Mouse (Mus musculus) lung, embryonic 14.5 days (tissue): ENCODE measurements around the gene Papss2. TPM values are rescaled to one million over a fixed set of nuclear protein-coding genes. Genes with fewer than 3 reads are reported as not detected.

ENCODE experiments used
- ATAC-seq: fragments of 200-750 bp; cut with Nextera tagmentation; 2 replicates; pipeline ENCODE4 v1.8.0; 2017; ENCODE audit warnings: mild to moderate bottlenecking, moderate TSS enrichment, moderate library complexity; ENCODE audit not compliant: insufficient read depth
- DNase-seq: peaks from one replicate; pipeline ENCODE4 v3.0.0-alpha.2; 2015
- H3K27ac ChIP-seq: fragments of 300-500 bp; sonication (generic); 2 replicates; pipeline ENCODE4 v1.5.1; 2014; ENCODE audit warnings: low read depth, mild to moderate bottlenecking, moderate library complexity
- H3K27me3 ChIP-seq: fragments of 300-500 bp; sonication (generic); 2 replicates; pipeline ENCODE4 v1.6.1; 2014; ENCODE audit warnings: low read length, control low read depth; ENCODE audit not compliant: insufficient read depth
- H3K36me3 ChIP-seq: fragments of 300-500 bp; sonication (generic); 2 replicates; pipeline ENCODE4 v1.6.1; 2014; ENCODE audit warnings: control low read depth; ENCODE audit not compliant: insufficient read depth
- H3K4me1 ChIP-seq: fragments of 300-500 bp; sonication (generic); 2 replicates; pipeline ENCODE4 v1.6.1; 2014; ENCODE audit warnings: antibody characterized with exemption, control low read depth; ENCODE audit not compliant: insufficient read depth
- H3K4me2 ChIP-seq: fragments of 300-500 bp; sonication (generic); 2 replicates; pipeline ENCODE4 v1.6.1; 2014; ENCODE audit warnings: mild to moderate bottlenecking
- H3K4me3 ChIP-seq: fragments of 300-500 bp; sonication (generic); 2 replicates; pipeline ENCODE4 v1.5.1; 2014; ENCODE audit warnings: low read depth, low read length
- H3K9ac ChIP-seq: fragments of 300-500 bp; sonication (generic); 2 replicates; pipeline ENCODE4 v1.6.1; 2014
- H3K9me3 ChIP-seq: fragments of 300-500 bp; sonication (generic); 2 replicates; pipeline ENCODE4 v1.6.1; 2016; ENCODE audit warnings: low read depth, low read length, control low read depth
- CTCF ChIP-seq: IDR thresholded peaks from 2 replicates; pipeline ENCODE4 v1.5.1; 2016; ENCODE audit warnings: antibody characterized with exemption, low read depth
- WGBS: fragments of 180-500 bp; shearing (Covaris S2); extraction: QIAGEN DNeasy Blood & Tissue Kit; methylation state at CpG from one replicate; pipeline ENCODE4 v1.1.7; 2014; 5-methylcytosine and 5-hydroxymethylcytosine counted together
- polyA plus RNA-seq: library from polyadenylated mRNA; unstranded; fragments of >200 nt; fragmentation: Nextera tagmentation; extraction: Ambion mirVana; gene quantifications from 2 replicates; pipeline ENCODE4 v1.2.1, GENCODE M21; 2014

Gene Papss2
- polyA plus RNA-seq, 1 experiment from 2014 or later: 3.4 TPM

DNA sequence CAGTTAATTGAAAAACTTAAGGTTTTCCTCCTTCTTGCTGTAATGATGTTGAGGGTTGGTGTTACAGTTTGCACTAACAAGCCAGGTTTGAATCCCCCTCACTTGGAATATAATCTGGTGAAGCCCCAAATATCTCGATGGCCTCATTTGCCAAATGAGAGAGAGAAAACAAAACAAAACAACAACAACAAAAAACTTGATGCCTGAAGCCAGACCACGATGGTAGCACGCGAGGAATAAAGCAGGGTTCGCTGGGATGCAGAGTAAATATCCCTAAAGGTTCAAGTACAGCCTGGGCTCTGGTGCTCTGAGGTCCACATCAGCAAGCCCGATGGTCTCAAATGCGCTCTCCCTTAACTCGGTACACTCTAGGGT, 472 bp upstream of the Papss2 start:
- TF ChIP-seq CTCF: no peak
- Histone ChIP-seq H3K9me3 (no peaks in the 10 kb centered on the region), H3K4me2 (peak overlapping the region; percentile 86), H3K36me3 (no peaks in the 10 kb centered on the region), H3K27me3 (peaks cover 13% of the 10 kb centered on the region; the same call in 1 of the 2 replicates), H3K4me3 (peak overlapping the region; percentile 55), H3K4me1 (no peaks in the 10 kb centered on the region), H3K27ac (no peak overlapping the region), H3K9ac (peak overlapping the region; percentile 56)
- DNase-seq (no peak), ATAC-seq (no peak)
- WGBS: 16% methylated on average over 8 of the region's 8 CpGs

DNA sequence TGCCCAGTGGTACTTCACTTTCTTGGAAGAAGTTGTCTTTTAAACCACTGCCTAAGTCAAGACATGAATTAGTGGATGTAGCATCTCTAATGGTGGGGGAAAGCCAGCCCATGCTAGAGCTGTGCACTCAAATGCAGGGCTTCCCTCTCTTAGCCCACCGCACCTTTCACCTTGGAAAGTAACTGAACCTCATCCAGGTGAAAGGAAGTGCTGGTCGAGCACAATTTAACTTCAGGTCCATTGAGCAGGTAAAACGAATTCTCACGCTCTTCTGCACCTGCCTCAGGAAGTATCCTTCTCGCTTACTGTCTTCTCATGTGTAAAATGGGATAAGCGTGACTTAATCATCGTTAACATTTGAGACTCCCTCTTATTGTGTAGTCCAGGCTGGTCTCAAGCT, 3.4 kb downstream of the Papss2 start:
- WGBS: 78% methylated on average over 7 of the region's 7 CpGs
- Histone ChIP-seq H3K9ac (no peak overlapping the region), H3K27ac (no peak overlapping the region), H3K4me2 (no peak overlapping the region), H3K4me1 (no peaks in the 10 kb centered on the region), H3K36me3 (no peaks in the 10 kb centered on the region), H3K4me3 (no peak overlapping the region), H3K9me3 (no peaks in the 10 kb centered on the region), H3K27me3 (peaks cover 13% of the 10 kb centered on the region; the same call in 1 of the 2 replicates)
- DNase-seq: no peak
- no peak for TF ChIP-seq CTCF
- ATAC-seq: no peak

DNA sequence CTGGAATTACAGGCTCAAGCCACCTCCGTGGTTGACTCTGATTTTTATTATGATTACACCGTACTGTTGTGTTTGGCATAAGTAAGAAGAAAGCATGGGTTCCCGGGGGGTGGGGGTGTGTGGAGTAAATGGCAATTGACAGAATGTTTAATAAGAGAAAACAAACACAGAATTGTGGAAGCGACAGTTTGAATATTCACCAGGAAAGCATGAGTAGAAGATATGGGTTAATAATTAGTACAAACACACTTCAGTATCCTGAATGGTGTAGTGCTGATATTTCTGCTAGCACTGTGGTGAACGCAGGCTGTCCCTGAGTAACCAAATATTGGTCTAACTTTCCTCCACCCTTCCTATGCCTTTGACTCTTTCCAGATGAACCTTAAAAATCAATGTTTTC, 3.8 kb downstream of the Papss2 start:
- no peak for DNase-seq

DNA sequence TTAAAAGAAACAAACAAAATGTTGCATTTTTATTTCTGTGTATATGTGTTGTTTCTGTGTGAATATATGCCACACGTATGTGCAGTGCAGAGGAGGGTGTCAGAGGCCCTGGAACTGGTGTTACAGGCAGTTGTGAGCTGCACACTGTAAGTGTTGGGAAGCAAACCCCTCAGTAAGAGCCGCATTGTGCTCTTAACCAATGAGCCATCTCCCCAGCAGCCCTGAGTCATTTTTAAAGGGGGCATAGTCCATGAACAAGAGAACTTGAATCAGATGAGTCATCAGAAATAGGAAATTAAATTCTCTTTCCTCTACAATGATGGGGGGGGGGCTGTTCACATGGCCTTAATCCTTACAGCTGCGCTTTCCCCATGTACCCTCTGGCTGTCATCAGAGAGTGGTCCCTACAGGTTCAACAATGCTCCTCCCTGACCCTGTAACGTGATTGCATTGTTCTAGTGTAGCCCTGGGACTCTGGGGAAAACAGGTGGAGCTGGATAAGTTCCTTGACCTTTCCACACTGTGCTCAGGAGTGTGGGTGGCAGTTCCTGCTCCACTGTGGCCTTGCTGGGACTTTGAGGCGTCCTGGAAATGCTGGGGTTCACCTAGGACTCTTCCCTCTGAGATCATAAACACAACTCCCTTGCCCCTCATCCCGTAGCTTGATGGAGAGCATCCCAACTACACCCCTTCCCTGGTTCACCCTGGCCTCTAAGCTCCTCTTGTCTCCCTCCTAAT, 5.6 kb downstream of the Papss2 start:
- Histone ChIP-seq H3K4me3 (no peak overlapping the region), H3K4me1 (no peaks in the 10 kb centered on the region), H3K9ac (no peak overlapping the region), H3K27me3 (peaks cover 8% of the 10 kb centered on the region; the same call in 1 of the 2 replicates), H3K9me3 (no peaks in the 10 kb centered on the region), H3K27ac (no peak overlapping the region), H3K36me3 (no peaks in the 10 kb centered on the region), H3K4me2 (no peak overlapping the region)
- ATAC-seq (no peak), DNase-seq (no peak)
- no peak for TF ChIP-seq CTCF
- 56% methylated on average over 6 of the region's 6 CpGs for WGBS

More for the DNA sequence above, 3.8 kb downstream of the Papss2 start:
- WGBS: 46% methylated on average over 5 of the region's 5 CpGs
- H3K27me3 ChIP-seq: peaks cover 13% of the 10 kb centered on the region; the same call in 1 of the 2 replicates
- H3K36me3 ChIP-seq: no peaks in the 10 kb centered on the region
- no peak overlapping the region for H3K4me2 ChIP-seq
- H3K27ac ChIP-seq: no peak overlapping the region
- ATAC-seq: no peak
- H3K9me3 ChIP-seq: no peaks in the 10 kb centered on the region
- no peak overlapping the region for H3K4me3 ChIP-seq
- no peaks in the 10 kb centered on the region for H3K4me1 ChIP-seq
- no peak overlapping the region for H3K9ac ChIP-seq
- no peak for TF ChIP-seq CTCF

DNA sequence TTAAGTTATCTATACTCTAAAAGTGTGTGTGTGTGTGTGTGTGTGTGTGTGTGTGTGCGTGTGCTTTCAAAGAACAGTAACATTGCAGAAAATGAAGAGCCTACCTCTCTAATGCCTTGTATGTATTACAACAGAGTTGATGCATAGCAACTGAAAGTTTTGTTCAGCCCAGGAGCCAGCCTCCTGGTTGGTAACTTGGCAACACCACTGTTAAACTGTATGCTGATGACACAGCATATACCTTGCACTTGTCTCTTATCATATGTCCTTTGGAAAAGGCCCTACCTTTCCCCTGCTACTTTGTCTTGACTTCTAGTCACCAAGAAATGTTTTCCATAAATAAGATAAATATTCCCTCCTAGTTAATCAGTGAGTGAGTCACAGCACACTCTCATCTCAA, 7.9 kb downstream of the Papss2 start:
- WGBS: 88% methylated on average over 1 of the region's 1 CpGs
- H3K4me1 ChIP-seq: no peaks in the 10 kb centered on the region
- H3K27ac ChIP-seq: no peak overlapping the region
- no peaks in the 10 kb centered on the region for H3K36me3 ChIP-seq
- no peaks in the 10 kb centered on the region for H3K9me3 ChIP-seq
- DNase-seq: no peak
- no peak overlapping the region for H3K9ac ChIP-seq
- ATAC-seq: no peak
- H3K4me2 ChIP-seq: no peak overlapping the region
- no peaks in the 10 kb centered on the region for H3K27me3 ChIP-seq
- TF ChIP-seq CTCF: no peak
- no peak overlapping the region for H3K4me3 ChIP-seq

DNA sequence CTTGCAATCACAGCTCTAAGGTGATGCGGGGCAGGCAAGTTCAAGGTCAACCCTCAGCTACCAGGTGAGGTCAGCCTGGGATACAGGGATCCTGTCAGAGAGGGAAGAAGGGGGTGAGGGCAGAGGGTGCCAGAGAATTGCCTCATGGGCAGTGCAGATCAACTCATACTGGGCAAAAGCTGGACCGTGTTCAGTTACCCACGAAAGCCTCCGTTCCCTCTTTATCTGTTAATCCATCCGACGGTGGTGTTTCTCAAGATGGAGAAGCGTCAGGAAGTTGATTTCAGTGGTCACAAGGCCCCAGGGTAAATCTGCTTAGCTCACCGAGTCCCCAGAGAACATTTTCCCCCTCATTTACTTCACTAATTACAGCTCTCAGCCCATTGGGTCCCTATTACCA, 8.5 kb downstream of the Papss2 start:
- DNase-seq: no peak
- Histone ChIP-seq H3K4me3 (no peak overlapping the region), H3K27ac (no peak overlapping the region), H3K36me3 (no peaks in the 10 kb centered on the region), H3K4me2 (no peak overlapping the region), H3K9ac (no peak overlapping the region), H3K9me3 (no peaks in the 10 kb centered on the region), H3K27me3 (no peaks in the 10 kb centered on the region), H3K4me1 (no peaks in the 10 kb centered on the region)
- no peak for ATAC-seq
- no peak for TF ChIP-seq CTCF
- 78% methylated on average over 8 of the region's 8 CpGs for WGBS

DNA sequence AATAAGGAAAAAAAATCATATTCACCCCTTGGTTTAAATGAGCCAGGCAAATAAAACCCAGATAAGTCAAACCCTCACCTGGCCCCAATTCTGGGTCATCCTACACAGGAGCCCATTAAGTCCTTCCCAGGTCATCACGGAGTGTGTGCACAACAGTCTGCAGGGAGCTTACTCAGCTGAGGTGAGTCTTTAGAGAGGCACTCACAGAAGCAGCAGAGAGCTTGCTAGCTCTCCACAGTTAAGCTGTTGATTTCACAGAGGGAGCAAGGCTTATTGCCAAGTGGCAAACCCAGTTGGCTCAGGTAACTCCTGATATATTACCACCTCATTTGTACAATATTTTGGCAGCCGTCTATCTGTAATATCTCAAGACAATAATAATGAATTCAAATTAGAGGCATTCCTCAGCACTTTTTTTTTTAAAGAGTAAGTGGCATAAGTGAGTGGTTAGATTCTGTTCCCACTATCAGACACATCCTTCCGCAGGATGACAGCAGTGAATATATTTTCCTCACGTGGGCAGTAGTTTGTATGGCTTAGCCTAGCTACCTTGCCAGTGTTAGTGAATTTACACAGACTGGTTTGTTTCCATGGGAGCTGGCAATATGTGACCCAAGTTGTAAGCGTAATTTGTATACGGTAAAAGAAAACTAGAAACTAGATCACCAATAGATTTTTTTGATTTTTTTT, 9.1 kb downstream of the Papss2 start:
- H3K27ac ChIP-seq: no peak overlapping the region
- H3K9me3 ChIP-seq: no peaks in the 10 kb centered on the region
- H3K4me1 ChIP-seq: no peaks in the 10 kb centered on the region
- WGBS: 75% methylated on average over 6 of the region's 6 CpGs
- H3K4me3 ChIP-seq: no peak overlapping the region
- ATAC-seq (no peak), DNase-seq (no peak)
- no peak overlapping the region for H3K4me2 ChIP-seq
- no peak overlapping the region for H3K9ac ChIP-seq
- TF ChIP-seq CTCF: no peak
- H3K36me3 ChIP-seq: no peaks in the 10 kb centered on the region
- H3K27me3 ChIP-seq: no peaks in the 10 kb centered on the region
